Mouse (Mus musculus) urinary bladder, postnatal 4 days (tissue): ENCODE results near the gene Adamts9.

Experiments
- DNase-seq, 2 experiments: peaks; one replicate each; pipeline ENCODE4 v3.0.0; 2021 to 2022; ENCODE audit warnings: low spot score in 2 of 2

Gene Adamts9

GRCm38 (mm10) chr6:92860285-92860912, 82.9 kb downstream of the Adamts9 start:
- DNase-seq, result no peak

- DNase-seq, result no peak
These were observed 84.4 kb downstream of the Adamts9 start for GRCm38 (mm10) chr6:92858721-92859510.

GRCm38 (mm10) chr6:92857761-92858160, 85.5 kb downstream of the Adamts9 start:
- no peak for DNase-seq

GRCm38 (mm10) chr6:92854873-92855272, 88.4 kb downstream of the Adamts9 start:
- no peak for DNase-seq

GRCm38 (mm10) chr6:92850250-92850649, 93.0 kb downstream of the Adamts9 start:
- peak; percentile 61 to 78 for DNase-seq

GRCm38 (mm10) chr6:92849208-92849607, 94.1 kb downstream of the Adamts9 start:
- no peak for DNase-seq

GRCm38 (mm10) chr6:92846614-92847013, 96.7 kb downstream of the Adamts9 start:
- DNase-seq, result no peak

- DNase-seq, result no peak
These were observed 97.4 kb downstream of the Adamts9 start for GRCm38 (mm10) chr6:92845898-92846297.

- no peak for DNase-seq
These were observed 99.8 kb downstream of the Adamts9 start for GRCm38 (mm10) chr6:92843474-92843873.

GRCm38 (mm10) chr6:92842000-92842399, 101.3 kb downstream of the Adamts9 start:
- DNase-seq, result no peak

- no peak for DNase-seq
These were observed 112.2 kb downstream of the Adamts9 start for GRCm38 (mm10) chr6:92831106-92831505.

- DNase-seq, result no peak
These were observed 114.1 kb downstream of the Adamts9 start for GRCm38 (mm10) chr6:92829148-92829547.

- DNase-seq, result no peak
These were observed 115.9 kb downstream of the Adamts9 start for GRCm38 (mm10) chr6:92827360-92827759.

- no peak for DNase-seq
These were observed 116.7 kb downstream of the Adamts9 start for GRCm38 (mm10) chr6:92826561-92826960.

- DNase-seq, result no peak
These were observed 119.3 kb downstream of the Adamts9 start for GRCm38 (mm10) chr6:92823991-92824390.

- DNase-seq, result no peak
These were observed 121.3 kb downstream of the Adamts9 start for GRCm38 (mm10) chr6:92822006-92822405.

GRCm38 (mm10) chr6:92821606-92822005, 121.7 kb downstream of the Adamts9 start:
- DNase-seq, result no peak

- DNase-seq, result no peak
These were observed 125.6 kb downstream of the Adamts9 start for GRCm38 (mm10) chr6:92817661-92818060.

GRCm38 (mm10) chr6:92816311-92816751, 127.0 kb downstream of the Adamts9 start, which contains the start of gene A730049H05Rik:
TSS of gene A730049H05Rik (plus strand) at chr6:92816478.
- DNase-seq, result no peak

- no peak for DNase-seq
These were observed 130.5 kb downstream of the Adamts9 start for GRCm38 (mm10) chr6:92812702-92813370.

- DNase-seq, result no peak
These were observed 131.7 kb downstream of the Adamts9 start for GRCm38 (mm10) chr6:92811566-92811965.

- no peak for DNase-seq
These were observed 132.7 kb downstream of the Adamts9 start for GRCm38 (mm10) chr6:92810628-92811027.
